Mouse (Mus musculus) brain, embryonic 14.5 days (tissue): ENCODE results near the gene Hexb.
"Not testable (repeated sequence)": the region's sequence is repeated elsewhere in the genome, so short reads cannot be mapped to it uniquely, and the experiment has no call there.

Experiments
- CTCF ChIP-seq: fragments of 200-500 bp; IDR thresholded peaks from 2 replicates; pipeline ENCODE4 v1.5.1; 2012; ENCODE audit warnings: inconsistent platforms, mild to moderate bottlenecking, moderate library complexity, borderline replicate concordance; ENCODE audit not compliant: insufficient read depth, insufficient read length; ENCODE audit errors: extremely low read depth
- POLR2A ChIP-seq: fragments of 200-500 bp; IDR thresholded peaks from 2 replicates; pipeline ENCODE4 v1.6.1; 2012; ENCODE audit warnings: mild to moderate bottlenecking, inconsistent platforms, borderline replicate concordance; ENCODE audit not compliant: poor library complexity, insufficient read depth, insufficient read length, severe bottlenecking; ENCODE audit errors: extremely low read depth

DNA sequence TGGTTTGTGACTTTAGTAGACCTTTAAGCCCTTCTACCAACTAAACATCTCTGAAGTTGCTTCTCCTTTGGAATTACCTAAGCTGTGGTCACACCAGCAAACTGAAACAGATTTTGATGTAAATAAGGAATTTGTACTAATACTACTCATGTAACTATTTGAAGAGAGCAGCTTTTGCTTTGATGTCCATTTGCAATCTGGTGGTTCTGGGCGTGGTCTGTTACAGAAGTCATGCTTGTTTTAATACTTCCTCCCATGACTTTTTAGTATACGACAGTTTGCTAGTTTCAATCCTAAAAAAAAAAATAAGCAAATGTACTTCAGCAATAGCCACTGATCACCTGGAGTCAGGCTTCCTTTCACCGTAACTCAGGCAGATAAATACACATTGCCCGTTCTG lies 68.5 kb downstream of the Hexb start:
- not testable (repeated sequence) for TF ChIP-seq CTCF, POLR2A
